Mouse (Mus musculus) large intestine, adult 2 months (tissue): Measurements from ENCODE around the gene Abcb1a. TPM values are rescaled to one million over a fixed set of nuclear protein-coding genes. Genes with fewer than 3 reads are reported as not detected.
"Not testable (repeated sequence)": the region's sequence is repeated elsewhere in the genome, so short reads cannot be mapped to it uniquely, and the experiment has no call there.

ENCODE experiments used
- DNase-seq: peaks from one replicate; pipeline ENCODE4 v3.0.0-alpha.2; 2012; ENCODE audit warnings: low read depth, low spot score
- WGBS: fragments of 180-500 bp; shearing (Covaris S2); methylation state at CpG from one replicate; pipeline ENCODE4 v1.1.7; 2018; 5-methylcytosine and 5-hydroxymethylcytosine counted together
- polyA plus RNA-seq: library from polyadenylated mRNA; depleted of rRNA; stranded (reverse); fragments of >200 nt; gene quantifications from 2 replicates; pipeline ENCODE4 v1.2.3, GENCODE M21; 2012; rRNA removed

Abcb1a gene
- polyA plus RNA-seq, 1 experiment: 30.2 TPM

DNA sequence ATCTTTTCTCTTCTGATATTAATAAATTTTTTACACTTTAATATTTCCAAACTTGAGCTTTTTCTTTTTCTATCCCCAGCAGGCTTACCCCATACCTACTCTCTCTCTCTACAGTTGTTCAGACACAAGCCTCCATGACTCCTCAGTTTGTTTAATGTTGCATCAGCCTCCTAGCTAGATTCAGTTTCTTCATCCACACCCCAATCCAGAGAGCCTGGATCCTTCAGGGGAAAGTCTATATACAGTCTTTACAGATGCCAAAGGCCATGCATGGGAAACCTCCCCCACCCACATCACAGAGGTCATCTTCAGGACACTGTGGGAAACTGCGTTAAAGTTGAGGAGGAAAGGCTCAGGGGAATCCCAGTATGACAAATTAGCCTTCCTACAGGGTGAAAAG is 62.3 kb downstream of the Abcb1a start:
- DNase-seq: no peak
- WGBS: 45% methylated on average over 1 of the region's 1 CpGs

DNA sequence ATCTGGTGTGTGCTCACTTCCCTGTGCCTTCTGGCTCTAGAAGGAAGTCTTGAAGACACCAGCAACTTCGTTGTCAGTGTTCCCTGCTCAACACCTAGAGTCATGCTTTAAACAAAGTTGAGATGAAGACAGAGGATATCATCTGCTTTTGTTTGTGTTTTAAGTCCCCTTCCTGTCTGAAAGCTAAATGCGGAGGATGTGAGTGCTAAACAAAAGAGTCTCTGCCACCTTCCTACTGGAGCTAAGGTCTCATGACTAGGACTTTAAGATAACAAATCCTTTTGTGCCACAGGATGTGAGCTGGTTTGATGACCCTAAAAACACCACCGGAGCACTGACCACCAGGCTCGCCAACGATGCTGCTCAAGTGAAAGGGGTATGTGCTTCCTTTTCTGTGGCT is 63.0 kb downstream of the Abcb1a start:
- WGBS: 73% methylated on average over 5 of the region's 5 CpGs
- DNase-seq: no peak

DNA sequence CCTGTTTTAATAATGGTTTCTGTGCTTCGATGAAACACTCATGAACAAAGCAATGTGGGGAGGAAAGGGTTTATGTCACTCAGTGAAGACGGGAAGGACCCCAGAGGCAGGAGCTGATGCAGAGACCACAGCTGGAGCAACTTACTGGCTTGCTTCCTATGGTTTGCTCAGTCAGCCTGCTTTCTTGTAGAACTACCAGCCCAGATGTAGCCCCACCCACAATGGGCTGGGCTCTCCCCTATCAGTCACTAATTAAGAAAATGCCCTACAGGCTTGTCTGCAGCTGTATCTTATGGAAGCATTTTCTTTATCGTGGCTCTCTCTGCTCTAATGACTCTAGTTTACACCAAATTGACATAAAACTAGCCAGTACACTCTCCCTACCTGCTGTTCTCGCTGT is 67.9 kb downstream of the Abcb1a start:
- WGBS: 66% methylated on average over 4 of the region's 4 CpGs
- no peak for DNase-seq

DNA sequence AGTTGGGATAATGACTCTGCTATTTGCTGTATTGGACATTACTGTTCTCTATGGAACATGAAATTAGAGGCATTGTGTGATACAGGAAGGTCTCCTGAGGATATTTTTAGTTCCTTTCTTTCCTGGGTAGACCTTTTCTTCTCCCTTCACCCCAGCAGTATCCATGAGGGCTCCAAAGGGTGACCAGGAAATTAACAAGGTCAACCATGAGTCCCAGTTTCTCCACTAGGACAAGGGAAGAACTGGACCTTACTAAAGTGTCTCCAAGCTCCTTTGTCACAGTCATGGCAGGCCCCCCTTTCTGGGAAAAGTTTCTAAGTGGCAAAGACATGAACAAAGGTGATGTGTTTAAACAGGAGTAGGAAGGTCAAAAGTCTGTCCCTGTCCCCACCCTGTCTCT is 72.8 kb downstream of the Abcb1a start:
- no peak for DNase-seq

DNA sequence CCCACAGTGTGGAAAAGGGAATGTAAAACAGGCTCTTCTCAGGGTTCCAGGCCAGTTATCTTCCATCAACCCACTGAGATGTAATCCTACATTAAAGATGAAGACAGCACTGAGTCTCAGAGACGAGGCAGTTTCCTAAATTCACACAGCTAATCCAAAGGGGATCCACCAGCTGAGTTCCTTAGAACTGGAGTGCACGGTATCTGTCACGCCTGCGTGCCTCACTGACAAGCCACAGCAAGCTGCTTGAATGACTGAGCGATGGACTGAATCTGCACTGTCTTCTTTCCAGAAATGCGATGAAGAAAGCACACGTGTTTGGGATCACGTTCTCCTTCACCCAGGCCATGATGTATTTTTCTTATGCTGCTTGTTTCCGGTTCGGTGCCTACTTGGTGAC is 73.4 kb downstream of the Abcb1a start:
- WGBS: 92% methylated on average over 10 of the region's 10 CpGs
- DNase-seq: not testable (repeated sequence)

DNA sequence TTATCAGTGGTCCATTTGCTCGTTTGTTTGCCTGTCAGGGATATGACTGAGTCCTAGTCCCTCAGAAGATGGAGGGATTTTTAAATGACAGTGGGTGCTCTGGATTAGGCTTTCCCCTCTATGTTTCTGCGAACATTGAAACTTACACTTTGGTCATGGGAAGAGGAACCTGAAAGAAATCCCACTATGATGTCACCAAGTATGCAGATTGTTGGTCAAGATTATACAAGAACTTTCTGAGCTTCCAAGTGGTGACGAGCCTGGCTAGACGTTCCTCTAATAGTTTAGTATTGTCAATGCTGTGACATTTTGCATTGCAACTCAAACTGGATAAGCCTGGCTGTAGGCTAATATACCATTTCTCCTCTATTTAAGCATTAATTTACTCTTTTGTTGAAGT is 76.5 kb downstream of the Abcb1a start:
- 76% methylated on average over 4 of the region's 4 CpGs for WGBS

DNA sequence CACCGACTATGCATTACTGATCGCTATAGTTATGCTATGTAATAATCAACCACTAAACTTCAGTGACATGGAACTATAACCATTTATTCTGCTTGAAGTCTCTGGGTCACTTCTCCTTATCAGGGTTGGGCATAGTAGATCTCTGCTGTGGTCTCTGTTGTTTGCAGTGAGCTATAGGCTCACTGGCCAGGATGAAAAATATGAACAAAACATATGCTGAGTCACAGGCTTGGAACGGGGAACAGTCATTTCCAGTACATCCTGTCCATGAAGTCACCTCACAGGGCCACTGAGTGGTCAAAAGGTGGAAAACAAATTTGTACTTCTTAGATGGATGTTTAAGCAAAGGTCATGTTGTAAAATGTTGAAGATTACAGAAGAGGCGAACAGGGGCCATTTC is 77.2 kb downstream of the Abcb1a start:
- DNase-seq: no peak
- 87% methylated on average over 4 of the region's 4 CpGs for WGBS

More for the DNA sequence above, 76.5 kb downstream of the Abcb1a start:
- DNase-seq: no peak

DNA sequence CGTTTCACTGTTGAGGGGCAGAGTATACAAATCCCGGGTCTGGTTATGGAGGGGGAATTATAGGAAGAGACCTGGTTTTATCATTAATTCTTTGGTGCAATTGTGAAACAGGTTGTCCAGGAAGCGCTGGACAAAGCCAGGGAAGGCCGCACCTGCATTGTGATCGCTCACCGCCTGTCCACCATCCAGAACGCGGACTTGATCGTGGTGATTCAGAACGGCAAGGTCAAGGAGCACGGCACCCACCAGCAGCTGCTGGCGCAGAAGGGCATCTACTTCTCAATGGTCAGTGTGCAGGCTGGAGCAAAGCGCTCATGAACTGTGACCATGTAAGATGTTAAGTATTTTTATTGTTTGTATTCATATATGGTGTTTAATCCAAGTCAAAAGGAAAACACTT is 87.4 kb downstream of the Abcb1a start:
- 92% methylated on average over 13 of the region's 13 CpGs for WGBS
- DNase-seq: not testable (repeated sequence)

DNA sequence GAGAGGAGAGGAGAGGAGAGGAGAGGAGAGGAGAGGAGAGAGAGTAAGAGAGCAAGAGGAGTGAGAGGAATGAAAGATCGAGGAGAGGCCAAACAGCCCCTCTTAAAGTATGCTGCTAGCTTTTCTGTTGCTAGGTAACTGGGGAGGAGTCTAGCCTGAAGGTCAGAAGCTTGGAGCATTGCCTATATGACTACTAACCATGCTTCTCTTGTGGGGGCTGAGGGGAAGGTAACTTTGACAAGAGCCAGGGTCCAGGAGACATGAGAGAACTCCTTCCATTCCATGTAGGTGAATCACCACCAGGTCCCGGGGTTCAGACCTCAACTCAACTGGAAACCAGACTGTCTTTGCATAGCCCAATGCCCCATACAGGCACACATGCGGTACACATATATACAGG is 113.0 kb downstream of the Abcb1a start:
- WGBS: 57% methylated on average over 3 of the region's 3 CpGs
- DNase-seq: no peak

DNA sequence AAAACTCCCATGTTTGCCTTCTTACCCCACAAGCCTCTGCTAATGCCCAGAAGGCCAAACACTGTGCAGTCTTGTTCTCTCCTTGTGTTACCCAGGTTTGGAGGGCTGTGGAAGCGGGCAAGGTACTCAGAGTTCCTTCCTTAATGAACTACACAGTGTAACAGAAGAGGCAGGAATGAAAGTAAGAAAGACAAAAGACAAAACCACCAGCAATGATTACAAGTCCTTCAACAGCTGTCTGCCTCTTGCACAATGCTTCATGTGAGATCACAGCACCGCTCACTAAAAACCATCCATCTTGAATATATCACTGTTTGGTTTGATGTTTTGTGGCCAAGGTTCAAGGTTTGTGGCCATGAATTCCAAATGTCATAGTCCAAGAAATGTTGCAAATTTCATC is 118.4 kb downstream of the Abcb1a start:
- 86% methylated on average over 2 of the region's 2 CpGs for WGBS
- no peak for DNase-seq

DNA sequence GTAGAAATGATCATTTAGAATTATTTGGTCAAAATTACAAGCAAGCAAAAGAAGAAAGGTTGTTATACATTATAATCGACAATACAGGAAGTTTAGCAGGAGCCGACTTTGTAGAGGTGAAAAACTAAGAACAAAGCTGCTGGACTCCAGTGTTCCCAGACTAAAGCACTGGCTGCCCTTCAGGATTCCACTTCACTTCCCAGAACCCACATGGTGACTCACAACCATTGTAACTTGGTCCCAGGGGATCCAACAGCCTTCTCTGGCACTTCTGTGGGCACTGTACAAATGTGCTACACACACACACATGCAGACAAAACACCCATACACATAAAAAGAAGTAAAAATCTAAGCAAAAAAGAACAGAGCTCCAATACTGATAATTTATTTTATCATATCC is 118.9 kb downstream of the Abcb1a start:
- no peak for DNase-seq
- 88% methylated on average over 2 of the region's 2 CpGs for WGBS

DNA sequence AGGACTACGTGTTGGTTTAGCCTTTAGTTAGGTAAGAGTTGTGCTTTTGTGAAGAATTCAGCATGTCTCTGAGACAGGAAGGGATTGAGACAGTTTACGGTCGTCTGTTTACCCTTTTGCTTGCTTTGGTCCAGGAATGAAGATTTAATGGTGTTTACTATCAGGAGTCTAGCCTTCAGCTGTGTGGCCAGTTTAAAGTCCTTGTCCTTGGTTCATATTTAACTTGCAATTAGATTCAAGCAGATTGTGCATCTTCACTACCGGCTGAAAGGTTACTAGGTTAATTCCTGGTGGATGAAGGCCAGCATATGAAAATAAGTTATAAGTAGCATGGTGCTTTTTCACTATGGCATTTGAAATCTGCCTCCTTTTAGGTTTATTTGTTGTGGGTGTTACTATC is 132.4 kb downstream of the Abcb1a start:
- no peak for DNase-seq
- WGBS: 18% methylated on average over 4 of the region's 4 CpGs

Other genes starting within 250 kb of the Abcb1a start
- gene Dbf4, start 237.4 kb upstream of the Abcb1a start, polyA plus RNA-seq: 5.1 and 6.7 TPM in 2 replicates
- gene Slc25a40, start 237.2 kb upstream of the Abcb1a start, polyA plus RNA-seq: 1.4 and 1.6 TPM in 2 replicates
- 2.8 and 3.4 TPM in 2 replicates for gene Rundc3b, start 37.1 kb upstream of the Abcb1a start, polyA plus RNA-seq
- gene Abcb1b, start 138.1 kb downstream of the Abcb1a start, polyA plus RNA-seq: 0.56 and 0.58 TPM in 2 replicates
- gene Abcb4, start 233.6 kb downstream of the Abcb1a start, polyA plus RNA-seq: 0.10 TPM in 2 replicates